Mouse (Mus musculus): ENCODE results near the gene Ankrd13c.

- TF ChIP-seq POLR2A (IDR thresholded peaks at IDR 0.05; ENCODE audit: insufficient read depth, low read length) (no peak), CTCF (IDR thresholded peaks at IDR 0.05; ENCODE audit: low read depth, low read length) (no peak), EP300 (IDR thresholded peaks at IDR 0.05; ENCODE audit: insufficient read depth, low read depth, low read length) (no peak)
These were observed 91.1 kb downstream of the Ankrd13c start for GRCm38 (mm10) chr3:158038106-158038505.
